Mouse (Mus musculus) intestine, embryonic 14.5 days (tissue): Measurements from ENCODE around the gene March8. TPM values are rescaled to one million over a fixed set of nuclear protein-coding genes. Genes with fewer than 3 reads are reported as not detected.

Experiments
- ATAC-seq: fragments of 200-750 bp; cut with Nextera tagmentation; replicated peaks from 2 replicates; pipeline ENCODE4 v1.8.0; 2017; ENCODE audit warnings: low read depth, moderate number of reproducible peaks, moderate TSS enrichment, moderate library complexity; ENCODE audit not compliant: low FRiP score, low TSS enrichment
- DNase-seq: peaks from one replicate; pipeline ENCODE4 v3.0.0-alpha.2; 2018; ENCODE audit warnings: low spot score
- H3K27ac ChIP-seq: fragments of 300-500 bp; sonication (generic); 2 replicates; pipeline ENCODE4 v1.5.1; 2014; ENCODE audit warnings: low read depth, mild to moderate bottlenecking, control low read depth
- H3K27me3 ChIP-seq: fragments of 300-500 bp; sonication (generic); replicated peaks from 2 replicates; pipeline ENCODE4 v1.6.1; 2014; ENCODE audit warnings: low read length, control low read depth; ENCODE audit not compliant: control insufficient read depth, insufficient read depth
- H3K36me3 ChIP-seq: fragments of 300-500 bp; sonication (generic); 2 replicates; pipeline ENCODE4 v1.6.1; 2014; ENCODE audit warnings: low read length, control low read depth; ENCODE audit not compliant: control insufficient read depth, insufficient read depth
- H3K4me1 ChIP-seq: fragments of 300-500 bp; sonication (generic); replicated peaks from 2 replicates; pipeline ENCODE4 v1.6.1; 2014; ENCODE audit warnings: low read length, control low read depth, mixed read lengths; ENCODE audit not compliant: control insufficient read depth, insufficient read depth
- H3K4me2 ChIP-seq: fragments of 300-500 bp; sonication (generic); 2 replicates; pipeline ENCODE4 v1.6.1; 2014; ENCODE audit warnings: low read length
- H3K4me3 ChIP-seq: fragments of 300-500 bp; sonication (generic); 2 replicates; pipeline ENCODE4 v1.5.1; 2014; ENCODE audit warnings: low read depth, low read length, control low read depth, mixed read lengths
- H3K9ac ChIP-seq: fragments of 300-500 bp; sonication (generic); 2 replicates; pipeline ENCODE4 v1.6.1; 2014; ENCODE audit warnings: mild to moderate bottlenecking, low read length
- H3K9me3 ChIP-seq: fragments of 300-500 bp; sonication (generic); 2 replicates; pipeline ENCODE4 v1.6.1; 2016; ENCODE audit warnings: low read length, control low read depth; ENCODE audit not compliant: control insufficient read depth
- WGBS: fragments of 180-500 bp; shearing (Covaris S2); extraction: QIAGEN DNeasy Blood & Tissue Kit; methylation state at CpG from one replicate; pipeline ENCODE4 v1.1.7; 2014; 5-methylcytosine and 5-hydroxymethylcytosine counted together
- polyA plus RNA-seq: library from polyadenylated mRNA; unstranded; fragments of >200 nt; fragmentation: Nextera tagmentation; extraction: Ambion mirVana; gene quantifications from 2 replicates; pipeline ENCODE4 v1.2.1, GENCODE M21; 2014

The March8 gene
- polyA plus RNA-seq, 1 experiment from 2014 or later = 30.8 TPM

DNA sequence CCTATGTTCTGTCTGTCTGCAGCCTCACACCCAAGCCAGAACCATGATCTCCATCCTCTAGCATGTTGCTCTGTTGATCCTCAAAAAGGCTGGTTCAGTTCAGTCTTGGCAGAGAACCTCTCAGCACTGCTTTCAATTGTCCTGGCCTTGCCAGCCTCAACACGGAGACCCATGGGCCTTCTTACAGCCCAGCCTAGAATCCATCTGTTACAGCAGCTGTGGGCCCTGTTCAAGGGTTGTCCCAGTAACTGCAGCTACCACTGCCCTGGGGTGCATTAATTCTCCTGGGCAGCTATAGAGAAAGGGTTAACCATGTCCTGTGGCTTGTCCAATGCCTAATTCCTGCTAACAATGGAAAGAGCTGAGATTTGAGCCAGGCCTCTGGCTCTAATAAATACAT is 80.7 kb downstream of the March8 start:
- Histone ChIP-seq H3K4me2 (no peak overlapping the region), H3K9me3 (no peaks in the 10 kb centered on the region), H3K4me3 (no peak overlapping the region), H3K9ac (no peak overlapping the region), H3K27ac (no peak overlapping the region), H3K36me3 (no peaks in the 10 kb centered on the region), H3K4me1 (no peaks in the 10 kb centered on the region), H3K27me3 (no peaks in the 10 kb centered on the region)
- DNase-seq (no peak), ATAC-seq (no peak)
- WGBS = 86% methylated on average over 1 of the region's 1 CpGs

GRCm38 (mm10) chr6:116419699-116420098 is 81.9 kb downstream of the March8 start:
- H3K27ac ChIP-seq = no peak overlapping the region
- no peak for ATAC-seq
- 60% methylated on average over 6 of the region's 6 CpGs for WGBS

DNA sequence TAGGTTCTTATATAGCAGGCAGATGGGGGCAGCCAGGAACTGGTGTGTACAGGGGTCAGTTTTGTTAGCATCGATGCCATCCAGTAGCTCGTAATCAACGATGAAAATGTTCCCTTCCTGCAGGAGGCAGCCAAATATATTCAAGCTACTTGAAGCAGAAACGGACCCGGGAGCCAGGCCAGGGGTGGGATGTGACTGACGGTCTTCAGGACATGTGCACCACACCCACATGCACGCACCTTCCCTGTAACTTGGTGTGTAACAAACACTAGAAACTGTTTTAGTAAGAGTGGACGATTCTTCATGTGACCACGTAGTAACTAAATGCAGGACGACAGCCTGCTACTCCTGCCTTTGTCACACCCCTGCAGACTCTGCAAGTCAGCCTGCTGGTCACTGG is 82.4 kb downstream of the March8 start:
- DNase-seq = no peak
- Histone ChIP-seq H3K27me3 (no peaks in the 10 kb centered on the region), H3K9ac (no peak overlapping the region), H3K4me1 (no peaks in the 10 kb centered on the region), H3K4me2 (no peak overlapping the region), H3K4me3 (no peak overlapping the region), H3K27ac (no peak overlapping the region), H3K36me3 (no peaks in the 10 kb centered on the region), H3K9me3 (no peaks in the 10 kb centered on the region)
- no peak for ATAC-seq
- 81% methylated on average over 10 of the region's 10 CpGs for WGBS

More at GRCm38 (mm10) chr6:116419699-116420098, 81.9 kb downstream of the March8 start:
- Histone ChIP-seq H3K27me3 (no peaks in the 10 kb centered on the region), H3K4me2 (no peak overlapping the region), H3K9me3 (no peaks in the 10 kb centered on the region), H3K36me3 (no peaks in the 10 kb centered on the region), H3K4me1 (no peaks in the 10 kb centered on the region), H3K9ac (no peak overlapping the region), H3K4me3 (no peak overlapping the region)
- no peak for DNase-seq

GRCm38 (mm10) chr6:116422991-116423390 is 85.2 kb downstream of the March8 start:
- DNase-seq = no peak
- no peaks in the 10 kb centered on the region for H3K4me1 ChIP-seq
- no peaks in the 10 kb centered on the region for H3K27me3 ChIP-seq
- H3K36me3 ChIP-seq = no peaks in the 10 kb centered on the region
- no peak for ATAC-seq
- no peaks in the 10 kb centered on the region for H3K9me3 ChIP-seq
- WGBS = 91% methylated on average over 7 of the region's 7 CpGs
- no peak overlapping the region for H3K9ac ChIP-seq
- no peak overlapping the region for H3K4me2 ChIP-seq
- H3K27ac ChIP-seq = no peak overlapping the region
- no peak overlapping the region for H3K4me3 ChIP-seq

DNA sequence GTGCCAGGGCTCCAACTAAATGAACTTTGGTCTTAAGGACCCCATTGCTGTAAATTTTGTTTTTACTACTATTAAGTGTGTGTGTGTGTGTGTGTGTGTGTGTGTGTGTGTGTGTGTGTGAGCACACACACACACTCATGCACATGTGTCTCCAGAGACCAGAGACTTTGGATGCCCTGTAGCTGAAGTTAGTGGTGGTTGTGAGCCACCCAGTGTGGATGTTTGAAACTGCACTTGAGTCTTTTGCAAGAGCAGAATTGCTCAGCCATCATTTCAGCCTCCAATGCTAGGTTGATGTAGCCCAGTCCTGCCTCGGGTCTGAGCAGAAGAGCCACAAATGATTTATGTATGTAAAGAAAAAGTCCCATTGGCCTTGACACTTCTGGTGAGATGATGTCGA is 85.8 kb downstream of the March8 start:
- ATAC-seq = no peak
- Histone ChIP-seq H3K4me2 (no peak overlapping the region), H3K36me3 (no peaks in the 10 kb centered on the region), H3K27me3 (no peaks in the 10 kb centered on the region), H3K4me1 (no peaks in the 10 kb centered on the region), H3K27ac (no peak overlapping the region), H3K9me3 (no peaks in the 10 kb centered on the region), H3K9ac (no peak overlapping the region), H3K4me3 (no peak overlapping the region)
- no peak for DNase-seq
- WGBS = 53% methylated on average over 2 of the region's 2 CpGs

DNA sequence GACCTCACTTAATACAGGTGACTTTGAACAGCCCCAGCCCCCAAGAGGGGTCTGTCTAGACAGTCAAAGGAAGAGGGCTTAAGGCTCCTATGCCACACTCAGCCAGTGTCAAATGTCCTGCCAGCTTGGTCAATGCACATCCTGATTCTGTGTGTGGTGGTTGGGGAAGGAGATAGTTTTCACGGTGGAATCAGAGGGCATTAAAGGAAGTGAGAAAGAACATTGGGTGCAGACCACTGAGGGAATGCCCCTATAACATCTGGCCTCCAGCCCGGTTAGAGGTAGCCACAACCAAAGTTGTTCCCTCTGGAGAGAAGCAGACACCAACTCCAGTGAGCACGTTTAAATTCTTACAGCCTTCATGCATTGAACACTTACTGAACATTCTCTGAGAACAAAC is 89.7 kb downstream of the March8 start:
- H3K27ac ChIP-seq = no peak overlapping the region
- 81% methylated on average over 3 of the region's 3 CpGs for WGBS
- H3K4me1 ChIP-seq = no peaks in the 10 kb centered on the region
- H3K9me3 ChIP-seq = no peaks in the 10 kb centered on the region
- DNase-seq (no peak), ATAC-seq (no peak)
- H3K4me3 ChIP-seq = no peak overlapping the region
- no peak overlapping the region for H3K4me2 ChIP-seq
- H3K36me3 ChIP-seq = no peaks in the 10 kb centered on the region
- H3K9ac ChIP-seq = no peak overlapping the region
- no peaks in the 10 kb centered on the region for H3K27me3 ChIP-seq

DNA sequence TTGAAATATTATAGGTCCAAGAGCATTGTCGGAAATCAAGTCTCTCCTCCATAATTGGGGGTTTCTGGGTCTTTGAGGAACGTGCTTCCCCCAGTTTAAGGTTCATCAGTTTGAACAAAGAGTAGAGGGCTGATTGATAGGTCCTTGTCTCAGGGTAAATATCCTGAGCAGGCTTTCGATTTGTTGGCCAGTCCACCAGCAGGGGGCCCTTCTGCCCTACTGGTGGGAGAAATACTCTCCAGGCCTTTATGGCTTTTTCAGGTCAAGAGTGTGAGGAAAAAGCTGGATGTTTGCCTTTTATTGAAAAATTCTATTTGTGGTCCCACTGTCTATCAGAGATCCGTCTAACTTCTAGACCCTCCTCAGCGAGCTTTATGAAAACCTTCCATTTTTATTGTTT is 90.5 kb downstream of the March8 start:
- no peak overlapping the region for H3K4me3 ChIP-seq
- ATAC-seq (no peak), DNase-seq (no peak)
- 65% methylated on average over 5 of the region's 5 CpGs for WGBS
- no peaks in the 10 kb centered on the region for H3K27me3 ChIP-seq
- H3K9me3 ChIP-seq = no peaks in the 10 kb centered on the region
- H3K27ac ChIP-seq = no peak overlapping the region
- no peaks in the 10 kb centered on the region for H3K36me3 ChIP-seq
- H3K9ac ChIP-seq = no peak overlapping the region
- H3K4me1 ChIP-seq = no peaks in the 10 kb centered on the region
- H3K4me2 ChIP-seq = no peak overlapping the region

DNA sequence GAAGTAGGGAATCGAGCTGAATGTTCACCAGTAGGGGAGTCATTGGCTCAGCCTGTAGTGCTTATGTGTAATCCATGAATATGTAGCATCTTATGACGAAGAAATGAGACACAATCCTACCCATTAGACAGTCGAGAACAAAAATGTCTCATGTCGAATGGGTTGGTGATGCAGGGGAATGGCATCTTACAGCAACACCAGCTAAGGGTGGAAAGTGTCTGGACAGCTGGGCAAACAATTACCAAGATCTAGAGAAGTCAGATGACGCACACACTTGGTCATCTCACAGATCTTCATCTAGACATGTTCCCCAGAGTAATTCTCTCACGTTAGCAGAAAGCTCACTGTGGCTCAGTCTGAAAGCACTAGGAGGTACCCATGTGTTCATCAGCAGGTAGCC is 101.0 kb downstream of the March8 start:
- H3K4me1 ChIP-seq = no peaks in the 10 kb centered on the region
- H3K9ac ChIP-seq = no peak overlapping the region
- H3K36me3 ChIP-seq = no peaks in the 10 kb centered on the region
- H3K27ac ChIP-seq = no peak overlapping the region
- no peaks in the 10 kb centered on the region for H3K9me3 ChIP-seq
- ATAC-seq (no peak), DNase-seq (no peak)
- H3K4me3 ChIP-seq = no peak overlapping the region
- 82% methylated on average over 6 of the region's 6 CpGs for WGBS
- no peak overlapping the region for H3K4me2 ChIP-seq
- H3K27me3 ChIP-seq = no peaks in the 10 kb centered on the region

- WGBS = 87% methylated on average over 6 of the region's 6 CpGs
- ATAC-seq (no peak), DNase-seq (no peak)
- Histone ChIP-seq H3K9ac (no peak overlapping the region), H3K9me3 (no peaks in the 10 kb centered on the region), H3K36me3 (no peaks in the 10 kb centered on the region), H3K27ac (no peak overlapping the region), H3K27me3 (no peaks in the 10 kb centered on the region), H3K4me1 (no peaks in the 10 kb centered on the region), H3K4me3 (no peak overlapping the region), H3K4me2 (no peak overlapping the region)
Measured at GRCm38 (mm10) chr6:116439531-116439930, 101.7 kb downstream of the March8 start.
